Comparison of ENCODE assay signal across 8 mouse cellular contexts in genomic region chr4:155361303-155361791, GRCm38 (mm10). TPM values are rescaled to one million over a fixed set of nuclear protein-coding genes. Genes with fewer than 3 reads are reported as not detected.
DNase-seq lines count a peak whose midpoint lies in the region; ATAC-seq lines count a peak whose summit lies in the region.
"Had no signal": no experiment of that assay in that cellular context is flagged by ENCODE, and none has a peak within 500 bp of the region (broad histone marks: within the 10 kb centered on the region; RNA-seq: fewer than 3 reads in every experiment).

Gene Prkcz, minus strand, starts transcription at chr4:155361361.

- 0 out of 2 replicates have a peak within 1 kb of the TSS, but pooled peaks have one; percentile 15 for H3K9ac ChIP-seq in embryonic facial prominence, embryonic 12.5 days
- peak within 1 kb of the TSS; percentile 56 for H3K9ac ChIP-seq in heart, embryonic 12.5 days
- peak within 1 kb of the TSS; percentile 41 for H3K9ac ChIP-seq in kidney, embryonic 15.5 days

- WGBS in embryonic facial prominence, embryonic 12.5 days: under 1% methylated on average over 51 of the region's 51 CpGs
- under 1% methylated on average over 49 of the region's 51 CpGs for WGBS in heart, embryonic 12.5 days
- under 1% methylated on average over 51 of the region's 51 CpGs for WGBS in kidney, embryonic 15.5 days

- H3K9me3 ChIP-seq in embryonic facial prominence, embryonic 12.5 days: no peaks in the 10 kb centered on the region
- no peaks in the 10 kb centered on the region for H3K9me3 ChIP-seq in heart, embryonic 12.5 days (replicated peaks)
- H3K9me3 ChIP-seq in kidney, embryonic 15.5 days (replicated peaks): no peaks in the 10 kb centered on the region
- H3K9me3 ChIP-seq: megakaryocyte, embryonic 14.5 days had no signal

- H3K27ac ChIP-seq in embryonic facial prominence, embryonic 12.5 days: no peak within 1 kb of the TSS
- H3K27ac ChIP-seq in heart, embryonic 12.5 days (ENCODE audit: poor library complexity, severe bottlenecking): no peak within 1 kb of the TSS
- H3K27ac ChIP-seq in kidney, embryonic 15.5 days: peak within 1 kb of the TSS; percentile 54

- H3K4me2 ChIP-seq in embryonic facial prominence, embryonic 12.5 days (replicated peaks): peak within 1 kb of the TSS; percentile 61
- peak within 1 kb of the TSS; percentile 68 for H3K4me2 ChIP-seq in heart, embryonic 12.5 days
- peak within 1 kb of the TSS; percentile 65 for H3K4me2 ChIP-seq in kidney, embryonic 15.5 days

- peaks cover 13% of the 10 kb centered on the region for H3K4me1 ChIP-seq in embryonic facial prominence, embryonic 12.5 days
- peaks cover 7% of the 10 kb centered on the region; the same call in 1 of the 2 replicates for H3K4me1 ChIP-seq in heart, embryonic 12.5 days (replicated peaks)
- H3K4me1 ChIP-seq in kidney, embryonic 15.5 days: peaks cover 30% of the 10 kb centered on the region

- H3K4me3 ChIP-seq in embryonic facial prominence, embryonic 12.5 days: peak within 1 kb of the TSS; percentile 50
- H3K4me3 ChIP-seq in heart, embryonic 12.5 days: peak within 1 kb of the TSS; percentile 64
- H3K4me3 ChIP-seq in kidney, embryonic 15.5 days (replicated peaks): peak within 1 kb of the TSS; percentile 58
- H3K4me3 ChIP-seq: megakaryocyte, embryonic 14.5 days had no signal

- peak; percentile 79 for DNase-seq in adrenal gland, postnatal 10 days
- DNase-seq in liver: peak; percentile 74
- peak; percentile 51 to 76 for DNase-seq in natural killer cell, adult 2 months (ENCODE audit: low spot score in 2 of 2)
- peak; percentile 42 to 69 for DNase-seq in spleen, postnatal 4 days (ENCODE audit: low spot score in 2 of 2)

- ATAC-seq in embryonic facial prominence, embryonic 12.5 days (ENCODE audit: insufficient number of reproducible peaks, insufficient read depth, low FRiP score, low TSS enrichment): peak; percentile 95
- peak; percentile 87 for ATAC-seq in heart, embryonic 12.5 days (ENCODE audit: insufficient number of reproducible peaks, low FRiP score)
- peak; percentile 98 for ATAC-seq in kidney, embryonic 15.5 days (replicated peaks; ENCODE audit: low FRiP score)

- peaks cover 71% of the 10 kb centered on the region for H3K27me3 ChIP-seq in embryonic facial prominence, embryonic 12.5 days
- peaks cover 85% of the 10 kb centered on the region for H3K27me3 ChIP-seq in heart, embryonic 12.5 days (replicated peaks)
- H3K27me3 ChIP-seq in kidney, embryonic 15.5 days: peaks cover 84% of the 10 kb centered on the region

- H3K36me3 ChIP-seq in embryonic facial prominence, embryonic 12.5 days: no peaks in the 10 kb centered on the region
- no peaks in the 10 kb centered on the region for H3K36me3 ChIP-seq in heart, embryonic 12.5 days
- no peaks in the 10 kb centered on the region for H3K36me3 ChIP-seq in kidney, embryonic 15.5 days

RNA-seq across cellular contexts. Expression of gene Prkcz, which starts in this region (rescaled TPM):
- 1 to 10 TPM; 5.3 to 6.9 TPM for total RNA-seq in adrenal gland, postnatal 10 days (2021)
- 11.0 and 12.2 TPM in 2 replicates for polyA plus RNA-seq in embryonic facial prominence, embryonic 12.5 days (2016; fragmentation: Nextera tagmentation; extraction: Ambion mirVana)
- 6.9 and 8.3 TPM in 2 replicates for polyA plus RNA-seq in heart, embryonic 12.5 days (2016; fragmentation: Nextera tagmentation; extraction: Ambion mirVana)
- 14.2 and 16.6 TPM in 2 replicates for polyA plus RNA-seq in kidney, embryonic 15.5 days (2015; fragmentation: Nextera tagmentation; extraction: Ambion mirVana)
